Mouse (Mus musculus) right cerebral cortex, adult 18-20 months (tissue): ENCODE measurements at regions not wholly inside any gene's neighbourhood (a gene's known extent, or its start where the extent isn't known, plus 50 kb on each side); places are given as distances from the start of the nearest gene placed in this dataset.
A peak's percentile ranks its signal among the peaks of the same experiment; 100 is the strongest.
"Not testable (repeated sequence)": the region's sequence is repeated elsewhere in the genome, so short reads cannot be mapped to it uniquely, and the experiment has no call there.

Source experiments
- DNase-seq: peaks from one replicate; pipeline ENCODE4 v3.0.0; 2022; ENCODE audit warnings: mixed read lengths

DNA sequence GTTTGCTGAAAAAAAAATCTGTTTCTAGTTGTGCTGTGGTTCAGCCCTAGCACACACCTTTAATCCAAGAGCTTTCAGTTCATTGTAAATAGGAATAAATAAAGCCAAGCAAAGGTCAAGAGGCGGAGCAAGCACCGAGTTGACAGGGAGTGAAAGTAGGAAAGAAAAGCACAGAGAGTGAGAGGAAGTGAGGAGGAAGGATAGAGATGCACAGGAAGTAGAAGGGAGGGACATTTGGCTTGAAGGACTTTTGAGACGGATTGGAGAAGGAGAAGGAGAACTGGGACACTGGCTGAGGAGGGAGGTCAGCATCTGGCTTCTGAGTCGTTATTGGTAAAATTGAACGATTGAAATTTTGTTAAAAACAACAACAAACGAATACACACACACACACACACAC lies 402.0 kb upstream of the Igfbp7 start:
- DNase-seq, result no peak

DNA sequence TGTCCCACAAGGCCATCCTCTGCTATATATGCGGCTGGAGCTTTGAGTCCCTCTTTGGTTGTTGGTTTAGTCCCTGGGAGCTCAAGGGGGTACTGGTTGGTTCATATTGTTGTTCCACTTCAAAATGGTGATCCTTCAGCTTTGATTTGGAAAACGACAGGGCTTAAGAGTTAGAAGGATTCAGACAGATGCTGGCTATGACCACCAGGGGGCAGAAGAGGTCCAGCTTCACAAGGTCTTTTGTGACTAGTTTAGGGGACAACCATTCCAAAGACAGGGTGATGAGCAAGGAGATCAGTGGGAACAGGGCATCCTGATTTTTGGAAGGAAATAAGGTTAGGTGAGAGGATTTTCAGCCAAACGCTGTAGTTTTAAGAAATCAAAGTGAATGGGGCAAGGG lies 399.9 kb upstream of the Igfbp7 start:
- peak; percentile 63 for DNase-seq

DNA sequence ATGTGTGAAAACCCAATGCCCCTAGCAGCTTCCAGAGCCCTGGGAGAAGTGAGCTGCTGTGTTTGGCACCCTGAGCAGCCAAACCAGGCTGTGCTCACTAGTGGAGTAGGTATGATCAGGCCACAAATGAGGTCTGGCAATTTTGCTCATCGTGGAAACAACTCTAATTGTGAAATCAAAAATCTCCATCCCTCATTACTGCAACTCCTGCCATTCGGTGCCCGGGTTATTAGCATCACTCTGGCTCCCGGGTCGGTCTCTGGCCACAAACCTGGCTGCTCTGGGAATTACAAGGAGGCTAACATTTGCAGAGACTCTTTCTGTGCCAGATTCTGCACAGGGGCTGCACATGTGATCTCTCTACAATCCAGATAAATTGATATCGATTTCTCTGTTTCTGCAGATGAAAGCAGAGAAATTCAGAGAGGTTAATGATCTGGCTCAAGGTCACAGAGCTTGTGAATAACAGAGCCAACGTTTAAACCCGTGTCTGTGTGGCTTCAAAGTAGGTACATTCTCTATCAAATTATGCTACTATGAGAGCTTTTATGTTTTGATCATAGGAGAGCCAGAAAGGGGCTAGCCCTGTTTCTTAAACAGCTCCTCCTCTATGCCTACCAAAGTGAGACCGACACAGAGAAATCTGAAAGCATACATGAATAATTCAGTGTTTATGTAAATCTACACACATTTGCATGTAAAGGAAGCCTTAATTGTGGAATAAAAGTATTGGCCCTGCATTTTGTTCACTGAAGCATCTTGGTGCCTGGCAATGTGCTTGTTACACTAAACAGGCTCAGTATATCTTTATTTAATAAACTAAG lies 398.7 kb upstream of the Igfbp7 start:
- no peak for DNase-seq

DNA sequence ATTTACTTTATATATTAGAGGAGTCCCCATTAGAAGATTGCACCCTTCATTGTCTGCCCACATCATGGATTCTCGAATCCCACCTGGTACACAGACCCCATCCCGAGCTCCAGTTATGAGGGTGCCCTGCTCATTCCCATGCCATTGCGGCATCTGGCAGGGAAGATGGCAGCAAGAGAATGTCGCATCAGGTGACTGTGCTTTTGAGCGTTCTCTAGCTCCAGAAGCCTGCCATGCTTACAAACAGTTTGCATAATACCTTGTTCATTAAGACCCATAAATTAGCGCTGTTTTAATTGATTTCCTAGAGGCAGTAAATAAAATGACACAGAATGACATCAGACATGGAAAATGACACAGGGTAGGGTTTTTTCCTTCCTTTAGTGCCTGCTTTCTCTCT lies 398.0 kb upstream of the Igfbp7 start:
- DNase-seq, result no peak

DNA sequence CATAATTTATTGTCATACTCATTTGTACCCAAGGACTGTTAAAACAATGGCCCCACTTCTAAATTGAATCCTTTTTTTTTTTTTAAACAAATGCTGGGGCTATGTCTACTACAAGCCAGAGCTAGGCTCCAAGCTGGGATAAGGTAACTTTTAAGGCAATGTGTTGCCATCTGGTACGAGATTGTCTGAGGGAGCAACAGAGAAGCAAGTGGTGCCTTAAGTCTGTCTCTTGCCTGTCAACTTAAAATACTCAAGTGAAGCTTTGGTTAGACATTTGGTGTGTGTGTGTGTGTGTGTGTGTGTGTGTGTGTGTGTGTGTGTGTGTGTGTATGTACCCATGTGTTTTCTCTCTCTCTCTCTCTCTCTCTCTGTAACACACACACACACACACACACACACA lies 397.5 kb upstream of the Igfbp7 start:
- no peak for DNase-seq

DNA sequence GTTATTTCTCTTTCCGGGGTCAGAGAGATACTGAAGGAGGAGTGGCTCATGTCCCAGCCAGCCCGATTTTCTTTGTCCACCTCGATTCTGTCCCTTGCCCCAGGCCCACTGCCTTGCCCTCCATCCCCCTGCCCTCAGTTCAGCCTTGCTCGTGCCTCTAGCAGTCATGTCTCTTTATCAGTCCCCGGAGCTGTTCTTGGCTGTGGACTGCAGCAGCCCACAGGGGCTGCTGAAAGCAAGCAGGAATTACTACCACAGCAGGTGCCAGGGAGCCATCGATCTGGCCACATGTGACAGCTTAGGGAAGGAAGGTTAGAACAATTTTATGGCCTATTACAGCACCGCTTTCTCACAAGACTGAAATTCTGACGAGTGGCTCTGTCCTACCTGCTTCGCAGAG lies 396.3 kb upstream of the Igfbp7 start:
- no peak for DNase-seq

DNA sequence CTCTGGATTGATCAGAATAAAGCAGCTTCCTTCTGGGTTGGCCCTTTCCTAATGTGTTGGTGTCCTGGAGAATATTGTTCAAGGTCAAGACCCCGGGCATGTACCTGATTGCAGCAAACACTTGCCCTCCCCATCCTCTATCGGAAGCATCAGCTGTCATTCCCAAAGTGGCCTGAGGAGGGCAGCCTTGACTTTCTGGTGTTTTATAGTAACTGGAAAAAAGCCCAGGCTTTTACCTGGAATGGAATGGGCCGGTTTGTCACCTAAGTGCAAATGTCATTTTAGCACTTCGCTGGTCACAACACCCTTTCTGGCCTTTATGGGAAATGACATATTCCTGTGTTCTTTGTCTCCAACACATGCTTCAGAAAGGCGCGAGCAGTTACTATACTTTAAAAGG lies 395.7 kb upstream of the Igfbp7 start:
- peak; percentile 62 for DNase-seq

DNA sequence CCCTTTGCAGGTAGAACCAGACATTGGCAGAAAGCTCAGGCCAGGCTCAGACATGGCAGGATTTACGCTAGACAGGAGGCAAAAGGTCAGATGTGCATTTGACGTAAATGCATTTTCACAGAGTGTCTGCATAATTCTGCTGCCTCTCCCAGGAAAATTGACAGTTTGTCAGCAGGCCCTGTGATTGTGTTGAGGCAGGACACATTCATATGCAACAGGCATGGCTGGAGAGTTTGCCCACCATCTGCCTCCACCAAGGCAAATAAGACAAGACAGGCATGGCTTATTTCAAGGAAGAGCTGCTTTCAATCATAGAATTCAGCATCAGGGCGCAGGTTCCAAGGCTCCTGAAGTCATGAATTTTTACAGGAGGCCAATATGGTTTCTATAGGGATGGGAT lies 389.1 kb upstream of the Igfbp7 start:
- DNase-seq, result no peak

DNA sequence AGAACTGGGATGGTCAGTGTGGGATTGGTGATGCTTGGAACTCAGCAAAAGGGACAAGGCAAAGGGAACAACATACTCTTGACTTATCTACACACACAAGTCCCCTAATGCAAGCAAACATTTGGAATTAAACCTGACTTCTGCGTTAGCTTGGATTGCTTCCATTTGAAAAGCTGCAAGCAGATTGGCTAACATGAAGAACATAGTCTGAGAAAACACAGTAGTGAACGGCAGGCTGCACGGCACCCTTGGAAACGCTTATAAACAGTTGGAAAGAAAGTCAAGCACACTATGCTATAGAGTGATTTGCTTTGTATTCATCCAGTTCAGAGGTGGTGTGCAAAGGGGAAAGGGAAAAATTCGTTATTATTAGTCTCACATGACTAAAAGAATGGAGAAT lies 387.9 kb upstream of the Igfbp7 start:
- DNase-seq, result no peak

DNA sequence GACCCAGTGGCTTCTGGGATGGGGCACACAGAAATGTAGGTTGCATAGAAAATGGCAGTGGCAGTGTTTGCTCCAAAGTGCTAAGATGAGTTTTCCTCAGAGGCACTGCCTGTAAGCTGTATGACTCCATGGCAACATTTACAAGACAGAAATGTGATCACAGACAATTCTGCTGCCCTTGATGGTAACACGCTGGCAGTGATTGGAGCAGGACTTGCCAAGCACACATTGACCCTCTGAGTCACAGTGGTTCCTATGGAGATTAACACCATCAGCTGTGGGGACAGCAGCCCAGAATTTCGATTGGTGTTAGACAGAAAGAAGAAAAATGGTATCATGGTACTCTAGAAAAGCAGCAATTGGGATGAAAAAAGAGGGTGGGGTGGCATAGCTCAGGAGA lies 376.1 kb upstream of the Igfbp7 start:
- no peak for DNase-seq

DNA sequence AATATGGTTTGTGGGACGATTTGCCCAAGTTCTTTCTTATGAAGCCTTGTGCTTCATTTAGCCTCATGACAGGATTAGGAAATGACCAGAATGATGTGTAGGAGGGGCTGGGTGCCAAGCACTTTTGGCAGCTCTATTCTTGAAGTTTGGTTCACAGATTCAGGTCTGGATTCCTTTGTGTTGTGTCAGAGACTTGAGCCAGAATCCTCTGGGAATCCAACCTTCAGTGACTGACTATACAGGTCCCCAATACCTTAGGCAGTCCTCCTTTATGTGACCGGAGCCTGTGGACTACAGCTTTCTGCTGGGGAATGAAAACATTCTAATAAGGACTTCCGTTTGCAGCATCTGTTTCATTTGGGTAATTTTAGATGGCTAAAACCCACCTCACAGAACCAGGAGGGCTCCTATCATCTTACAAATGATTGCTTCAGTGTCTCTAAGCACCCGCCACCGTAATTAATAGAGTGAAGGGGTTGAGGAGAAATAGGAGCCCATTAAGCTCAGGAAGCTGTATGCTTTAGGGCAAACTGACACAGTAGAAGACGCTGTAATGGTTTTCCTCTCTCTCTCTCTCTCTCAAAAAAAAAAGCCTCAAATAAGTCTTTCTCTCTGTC lies 354.7 kb upstream of the Igfbp7 start:
- no peak for DNase-seq

DNA sequence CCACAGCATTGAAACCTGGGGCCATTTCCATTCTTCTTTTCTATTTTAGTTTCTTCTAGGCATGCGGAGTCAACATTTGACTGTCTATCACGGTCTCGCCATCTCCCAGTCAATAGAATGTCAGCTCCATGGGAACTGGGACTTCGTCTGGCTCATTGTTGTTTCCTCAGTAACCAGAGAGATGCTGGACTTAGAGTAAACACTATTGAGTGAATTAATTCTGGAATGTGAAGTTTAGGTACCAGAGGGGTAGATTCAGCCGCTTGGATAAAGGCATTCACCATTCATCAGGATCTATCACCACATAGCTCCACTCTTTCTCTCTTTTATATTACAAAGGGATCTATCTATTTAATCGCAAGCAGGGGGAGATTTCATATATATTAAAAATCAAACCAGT lies 354.2 kb upstream of the Igfbp7 start:
- DNase-seq, result no peak

DNA sequence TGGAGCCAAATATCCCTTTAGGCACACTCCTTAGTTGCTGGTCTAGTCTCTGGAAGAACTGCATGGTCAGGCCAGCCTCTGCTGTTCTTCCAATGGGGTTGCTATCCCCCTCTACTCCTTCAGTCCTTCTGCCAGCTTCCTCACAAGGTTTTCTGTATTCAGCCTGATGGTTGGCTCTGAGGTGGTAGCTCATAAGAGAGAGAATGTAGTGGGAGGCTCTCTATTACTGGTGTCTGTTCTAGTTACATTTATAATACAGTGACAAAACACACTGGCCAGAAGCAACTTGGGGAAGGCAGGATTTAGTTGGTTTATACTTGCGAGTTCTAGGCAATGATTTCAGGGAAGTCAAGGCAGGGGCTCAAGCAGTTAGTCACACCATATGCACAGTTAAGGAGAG lies 341.1 kb upstream of the Igfbp7 start:
- no peak for DNase-seq

DNA sequence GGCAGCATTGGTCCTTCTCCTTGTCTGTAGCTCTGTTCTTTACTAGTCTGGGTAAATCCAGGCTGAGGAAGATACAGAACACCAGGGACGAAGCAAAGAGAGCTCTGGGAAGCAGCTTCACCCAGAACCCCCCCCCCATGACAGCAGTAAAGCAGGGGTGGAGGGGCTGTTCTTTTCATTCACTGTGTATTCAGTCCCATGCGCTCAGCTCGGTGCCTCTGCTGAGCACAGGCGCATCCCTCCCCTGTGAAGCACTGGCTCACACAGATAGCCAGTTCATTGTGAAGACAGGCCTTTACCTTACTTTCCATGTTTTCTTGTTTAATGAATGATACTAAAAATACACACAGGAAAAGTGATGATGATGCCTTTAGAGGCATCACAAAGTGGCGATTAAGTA lies 338.8 kb upstream of the Igfbp7 start:
- no peak for DNase-seq

DNA sequence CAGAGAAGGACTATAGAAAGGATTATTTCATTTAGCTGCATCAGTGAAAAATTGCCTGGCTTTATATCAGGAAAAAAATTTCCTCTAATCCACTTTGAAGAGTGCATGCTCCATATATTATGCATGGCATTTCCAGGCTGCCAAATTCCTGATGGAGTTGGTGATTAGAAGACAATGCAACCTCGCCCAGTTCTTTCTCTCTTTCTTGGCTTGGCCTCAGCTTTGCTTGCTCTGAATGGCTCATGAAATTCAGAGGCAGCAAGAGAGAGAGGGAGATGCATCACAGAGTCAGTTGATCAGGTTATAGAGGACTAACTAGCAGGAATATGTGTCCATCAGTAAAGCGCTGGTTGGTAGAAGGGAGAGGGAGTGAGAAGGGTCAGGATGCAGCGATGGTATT lies 335.6 kb upstream of the Igfbp7 start:
- DNase-seq, result no peak

DNA sequence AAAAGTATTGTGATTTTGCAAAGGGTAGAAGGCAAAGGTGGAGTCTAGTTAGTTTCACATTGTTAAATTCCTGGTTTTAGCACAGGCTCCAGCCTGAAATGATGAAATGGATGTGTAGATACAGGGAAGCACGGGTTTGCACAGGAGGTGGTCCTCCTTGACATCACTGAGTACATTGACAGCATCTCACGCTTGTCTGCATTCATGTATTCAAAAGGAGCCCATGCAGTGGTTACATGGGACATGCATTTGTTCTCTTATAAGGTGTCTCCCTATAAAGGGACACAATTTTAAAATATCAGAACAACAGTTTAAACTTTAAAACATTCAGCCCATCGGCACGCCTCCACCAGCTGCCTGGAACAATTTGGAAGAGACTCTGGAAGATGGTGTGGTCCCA lies 322.4 kb upstream of the Igfbp7 start:
- DNase-seq, result not testable (repeated sequence)

DNA sequence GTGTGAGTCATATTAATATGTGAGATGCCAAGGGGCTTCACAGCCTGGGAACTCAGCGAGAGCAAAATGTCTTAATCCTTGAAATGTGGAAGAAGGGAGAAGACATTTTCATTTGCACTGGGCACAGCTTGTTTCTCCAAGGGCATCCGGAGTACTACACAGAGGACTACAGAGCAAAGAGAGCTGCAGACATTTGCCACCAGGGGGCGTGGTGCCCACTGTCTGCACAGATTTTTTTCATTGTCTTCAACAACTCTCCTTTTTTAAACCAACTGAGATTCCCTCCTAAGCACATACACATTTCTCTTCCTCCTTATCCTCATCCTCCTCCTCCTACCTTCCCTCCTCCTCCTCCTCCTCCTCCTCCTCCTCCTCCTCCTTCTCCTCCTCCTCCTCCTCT lies 273.8 kb upstream of the Igfbp7 start:
- DNase-seq, result no peak

DNA sequence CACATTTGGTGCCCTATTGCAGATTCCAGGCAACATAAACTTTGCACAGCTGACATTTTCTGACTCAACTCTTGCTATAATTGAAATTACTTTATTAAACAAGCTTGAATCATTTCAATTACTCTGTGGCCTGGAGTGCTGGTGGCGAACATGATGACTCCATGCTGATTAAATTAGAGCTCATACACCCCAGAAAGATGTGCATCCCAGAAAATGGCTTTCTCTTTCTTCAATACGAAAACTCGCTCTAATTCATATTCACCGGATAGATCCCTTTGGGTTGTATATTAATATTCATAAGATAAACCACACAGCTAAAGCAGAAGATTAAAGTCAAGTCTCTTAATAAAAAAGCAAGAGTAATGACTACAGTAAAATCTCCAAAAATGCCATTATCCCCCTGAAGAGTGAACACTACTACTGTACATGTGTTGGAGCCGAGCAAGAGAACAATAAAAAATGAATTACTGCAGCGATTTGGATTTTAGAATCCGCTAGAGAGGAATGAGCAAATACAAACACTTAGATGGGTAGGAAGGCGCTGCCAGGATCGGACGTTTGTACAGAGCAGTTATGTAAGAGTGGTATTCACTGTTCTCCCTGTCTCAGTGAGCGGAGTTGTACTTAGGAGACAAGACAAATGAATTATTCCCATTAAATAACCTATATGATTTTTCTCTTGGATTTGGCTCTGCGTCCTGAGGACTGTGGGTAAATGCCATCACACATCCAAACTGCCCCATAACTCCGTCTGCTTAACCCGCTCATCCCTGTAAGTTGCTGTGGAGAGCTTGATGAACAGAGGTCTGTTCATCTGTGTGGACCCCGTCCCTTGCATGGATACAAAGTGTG lies 264.5 kb upstream of the Igfbp7 start:
- DNase-seq, result no peak

DNA sequence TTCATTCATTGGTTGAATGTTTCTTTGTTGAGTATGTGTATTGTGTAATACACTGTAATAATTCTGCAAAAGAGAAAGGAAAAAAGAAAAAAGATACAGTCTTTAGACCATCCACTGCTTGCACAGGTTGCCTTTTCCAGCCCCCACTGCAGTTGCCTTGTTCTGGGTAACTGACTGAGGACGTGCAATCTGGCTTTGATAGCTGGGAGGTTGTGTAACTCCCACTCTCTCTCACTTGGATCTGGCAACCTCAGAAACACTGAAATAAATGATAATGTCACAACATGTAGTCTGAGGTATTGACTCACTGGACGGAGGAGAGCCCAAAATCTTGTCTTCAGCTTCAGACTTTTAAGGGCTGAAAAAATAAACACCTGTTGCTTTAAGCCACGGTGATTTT lies 255.3 kb upstream of the Igfbp7 start:
- peak; percentile 19 for DNase-seq

DNA sequence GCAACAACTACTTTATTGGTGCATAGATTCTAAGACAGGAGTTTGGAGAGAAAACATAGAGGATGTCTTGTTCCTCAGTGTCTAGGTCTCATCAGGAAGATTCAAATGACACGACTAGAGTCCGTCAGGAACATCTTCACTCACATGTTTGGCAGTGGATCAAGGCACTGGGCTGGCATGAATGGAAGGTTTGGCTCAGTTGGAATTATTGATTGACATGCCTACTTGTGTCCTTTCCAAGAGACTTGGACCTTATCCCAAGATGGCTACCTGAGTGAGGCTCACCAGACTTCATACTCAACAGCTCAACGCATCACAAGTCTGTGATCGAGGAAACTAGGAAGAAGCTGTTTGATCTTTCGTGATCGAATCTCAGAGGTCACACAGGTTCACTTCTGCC lies 251.2 kb upstream of the Igfbp7 start:
- DNase-seq, result no peak

DNA sequence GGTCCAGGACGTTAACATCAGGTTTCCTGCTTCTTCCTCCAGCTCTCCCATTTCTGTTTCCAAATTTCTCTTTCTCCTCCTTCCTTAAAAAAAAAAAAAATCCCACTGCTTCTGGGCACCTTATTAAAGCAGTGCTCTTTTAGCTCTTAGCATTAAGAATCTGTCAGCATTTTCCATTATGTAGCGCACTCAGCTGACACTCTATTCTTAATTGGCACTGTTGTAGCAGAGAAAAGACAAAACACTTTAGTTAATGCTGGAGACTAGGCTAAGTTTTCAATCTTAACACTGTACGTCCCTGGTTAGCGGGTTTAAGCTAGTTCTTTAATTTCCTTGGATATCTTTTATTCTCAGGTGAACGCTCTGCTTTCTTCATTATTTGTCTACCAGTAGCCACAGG lies 236.8 kb upstream of the Igfbp7 start:
- no peak for DNase-seq

DNA sequence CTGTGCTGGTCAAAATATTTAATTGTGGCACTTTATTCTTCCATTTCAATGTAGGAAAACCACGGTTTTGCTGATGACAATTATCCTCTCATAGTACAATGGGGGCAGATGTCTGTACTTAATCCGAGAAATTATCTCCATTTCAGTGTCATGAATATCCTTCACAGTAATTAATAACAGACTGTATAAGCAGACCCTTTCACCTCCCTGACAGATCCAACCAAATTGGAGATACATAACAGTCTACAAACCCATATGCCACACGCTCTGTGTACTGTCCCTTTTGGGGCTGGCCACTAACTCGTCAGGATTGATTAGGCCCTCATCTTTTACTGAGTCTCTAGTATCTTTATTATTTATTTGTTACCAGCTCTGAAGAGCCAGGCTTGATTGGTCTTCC lies 212.6 kb upstream of the Igfbp7 start:
- DNase-seq, result no peak

DNA sequence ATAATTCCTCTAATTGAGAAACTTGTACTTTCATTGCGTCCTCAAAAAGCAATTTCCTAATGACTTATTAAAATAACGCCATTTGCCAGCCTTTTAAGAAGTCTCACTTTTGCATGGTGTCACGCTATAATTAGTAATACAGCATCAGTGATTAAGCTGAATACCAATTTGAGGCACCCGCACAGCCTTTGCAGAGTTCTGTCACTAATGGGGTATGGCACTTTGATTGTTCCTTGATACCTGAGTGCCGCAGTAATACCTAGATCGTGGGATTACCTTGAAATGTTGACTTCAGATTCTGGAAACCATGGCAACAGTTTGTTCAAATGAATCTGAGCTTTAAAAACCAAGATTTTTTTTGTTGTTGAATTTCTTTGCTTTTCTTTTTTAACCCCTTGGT lies 202.7 kb upstream of the Igfbp7 start:
- no peak for DNase-seq

DNA sequence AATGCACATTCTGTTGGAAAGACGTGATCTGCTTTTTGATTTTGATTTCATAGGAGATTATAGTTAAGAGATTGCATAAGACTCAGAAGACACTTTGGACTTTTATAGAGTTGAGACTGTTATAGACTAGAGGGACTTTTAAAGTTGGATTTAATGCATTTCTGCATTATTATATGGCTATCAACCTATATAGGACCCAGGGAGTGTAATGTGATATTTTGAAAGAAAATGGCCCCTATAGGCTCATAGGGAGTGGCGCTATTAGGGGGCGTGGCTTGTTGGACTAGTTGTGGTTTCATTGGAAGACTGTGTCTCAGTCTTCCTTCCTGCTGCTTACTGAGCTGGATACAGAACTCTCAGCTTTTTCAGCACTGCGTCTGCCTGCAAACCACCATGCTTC lies 186.9 kb upstream of the Igfbp7 start:
- no peak for DNase-seq
